Mouse (Mus musculus) urinary bladder, postnatal 36 days (tissue): ENCODE measurements around the gene Pfdn6.
A peak's percentile ranks its signal among the peaks of the same experiment; 100 is the strongest.
"Not testable (repeated sequence)": the region's sequence is repeated elsewhere in the genome, so short reads cannot be mapped to it uniquely, and the experiment has no call there.

Experiments used
- DNase-seq, 2 experiments: peaks; one replicate each; pipeline ENCODE4 v3.0.0; 2022; ENCODE audit warnings: low spot score in 2 of 2, mixed read lengths in 1 of 2

The Pfdn6 gene

DNA sequence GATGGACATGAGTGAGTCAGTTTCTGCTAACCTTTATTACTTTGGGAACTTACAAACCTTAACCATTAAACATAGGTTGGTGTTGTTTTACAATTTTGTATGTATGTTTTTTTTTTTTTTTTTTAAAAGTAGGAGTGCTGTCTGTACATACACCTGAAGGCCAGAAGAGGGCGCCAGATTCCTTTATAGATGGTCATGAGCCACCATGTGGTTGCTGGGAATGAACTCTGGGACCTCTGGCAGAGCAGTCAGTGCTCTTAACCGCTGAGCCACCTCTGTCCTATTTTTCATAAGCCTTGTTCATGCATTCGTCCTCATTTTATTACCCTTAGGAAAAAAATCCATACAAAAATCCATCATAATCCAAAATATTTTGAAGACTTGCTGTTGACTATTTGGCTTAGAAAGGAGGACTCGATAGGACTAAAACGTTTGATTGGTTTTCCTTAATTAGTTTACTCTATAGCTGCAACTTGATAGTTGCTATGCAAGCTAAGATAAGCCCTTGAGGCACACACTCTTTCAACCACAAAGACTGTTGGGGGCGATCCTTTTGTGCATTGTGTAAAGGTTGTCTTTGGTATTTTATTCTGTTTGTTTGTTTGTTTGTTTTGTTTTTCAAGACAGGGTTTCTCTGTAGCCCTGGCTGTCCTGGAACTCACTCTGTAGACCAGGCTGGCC is 42.9 kb downstream of the Pfdn6 start:
- no peak for DNase-seq

DNA sequence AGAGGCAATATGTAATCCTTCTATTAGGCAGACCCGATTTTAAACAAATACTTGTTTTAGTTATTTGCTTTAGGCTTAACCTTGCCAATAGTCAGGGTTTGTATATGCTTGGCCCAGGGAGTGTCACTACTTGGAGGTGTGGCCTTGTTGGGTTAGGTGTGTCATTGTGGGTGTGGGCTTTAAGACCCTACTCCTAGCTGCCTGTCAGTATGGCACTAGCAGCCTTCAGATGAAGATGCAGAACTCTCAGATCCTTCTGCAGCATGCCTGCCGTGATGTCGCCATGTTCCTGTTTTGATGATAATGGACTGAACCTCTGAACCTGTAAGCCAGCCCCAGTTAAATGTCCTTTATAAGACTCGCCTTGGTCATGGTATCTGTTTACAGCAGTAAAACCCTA is 47.1 kb downstream of the Pfdn6 start:
- not testable (repeated sequence) for DNase-seq

DNA sequence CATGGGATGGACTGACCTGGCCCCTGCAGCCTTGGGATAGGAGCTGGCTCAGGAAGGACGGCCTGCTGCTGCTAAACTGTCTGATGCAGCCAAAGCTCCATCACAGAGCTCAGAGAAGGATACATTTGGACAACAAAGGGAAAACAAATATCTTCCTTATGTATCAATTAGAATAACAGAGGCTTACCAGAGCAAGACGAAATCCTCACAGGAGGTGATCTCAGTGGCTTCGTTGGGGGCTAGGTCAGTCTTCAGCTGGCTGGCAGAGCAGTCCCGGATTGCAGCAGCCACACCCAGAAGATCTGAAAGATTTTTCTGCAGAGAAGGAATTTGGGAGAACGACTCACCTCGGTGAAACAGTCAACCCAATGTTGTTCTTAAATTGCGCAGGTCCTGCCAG is 47.7 kb downstream of the Pfdn6 start:
- DNase-seq: no peak

DNA sequence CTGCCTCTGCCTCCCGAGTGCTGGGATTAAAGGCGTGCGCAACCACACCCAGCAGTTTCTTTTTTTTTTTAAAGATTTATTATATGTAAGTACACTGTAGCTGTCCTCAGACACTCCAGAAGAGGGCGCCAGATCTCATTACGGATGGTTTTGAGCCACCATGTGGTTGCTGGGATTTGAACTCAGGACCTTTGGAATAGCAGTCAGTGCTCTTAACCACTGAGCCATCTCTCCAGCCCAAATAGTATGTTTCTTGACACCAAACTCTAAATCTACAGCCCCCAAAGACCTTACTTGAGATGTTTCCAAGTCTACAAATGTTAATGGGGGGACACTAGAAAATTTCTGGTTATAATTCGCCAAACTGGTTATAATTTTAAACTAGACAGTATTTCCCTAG is 48.3 kb downstream of the Pfdn6 start:
- DNase-seq: not testable (repeated sequence)

DNA sequence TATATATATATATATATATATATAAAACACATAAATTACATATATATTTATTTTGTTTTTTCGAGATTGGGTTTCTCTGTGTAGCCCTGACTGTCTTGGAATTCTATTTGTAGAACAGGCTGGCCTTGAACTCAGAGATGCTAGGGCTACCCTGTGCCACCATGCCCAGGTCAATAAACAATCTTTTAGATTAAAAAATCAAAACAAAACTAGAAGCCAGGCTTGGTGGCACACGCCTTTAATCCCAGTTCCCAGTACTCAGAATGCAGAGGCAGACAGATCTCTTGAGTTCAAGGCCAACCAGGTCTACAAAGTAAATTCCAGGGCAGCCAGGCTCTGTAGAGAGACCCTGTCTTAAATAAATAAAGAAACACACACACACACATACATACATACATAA is 48.8 kb downstream of the Pfdn6 start:
- DNase-seq: no peak

DNA sequence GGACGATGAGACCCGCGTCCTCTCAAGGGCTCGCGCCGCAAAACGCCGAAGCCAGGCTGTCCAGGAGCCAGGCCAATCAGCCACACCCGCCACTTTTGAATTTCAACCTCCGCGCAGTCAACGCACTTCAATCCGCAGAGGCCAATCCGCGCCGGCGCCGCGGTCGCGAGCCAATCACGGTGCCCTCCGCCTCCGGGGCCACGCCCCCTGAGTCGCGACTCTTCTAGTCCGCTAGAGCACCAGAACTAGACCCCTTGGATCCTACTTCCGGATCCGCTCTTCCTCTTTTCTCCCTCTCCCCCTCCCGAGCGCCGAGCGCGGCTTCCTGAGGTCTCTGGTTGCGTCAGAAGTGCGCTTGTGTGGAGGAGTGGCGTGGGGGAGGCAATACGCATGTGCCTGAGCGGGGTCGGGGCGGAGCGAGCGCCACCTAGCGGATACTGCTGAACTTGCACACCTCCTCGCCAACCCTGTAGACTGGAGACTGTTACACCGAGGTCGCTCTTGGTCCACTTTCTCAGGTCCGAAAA is 49.5 kb downstream of the Pfdn6 start, which contains the start of gene Kifc1:
TSS of gene Kifc1 (minus strand) at position 129 of the 527 bp plus-strand sequence.
- DNase-seq: peak; percentile 98 to 99

DNA sequence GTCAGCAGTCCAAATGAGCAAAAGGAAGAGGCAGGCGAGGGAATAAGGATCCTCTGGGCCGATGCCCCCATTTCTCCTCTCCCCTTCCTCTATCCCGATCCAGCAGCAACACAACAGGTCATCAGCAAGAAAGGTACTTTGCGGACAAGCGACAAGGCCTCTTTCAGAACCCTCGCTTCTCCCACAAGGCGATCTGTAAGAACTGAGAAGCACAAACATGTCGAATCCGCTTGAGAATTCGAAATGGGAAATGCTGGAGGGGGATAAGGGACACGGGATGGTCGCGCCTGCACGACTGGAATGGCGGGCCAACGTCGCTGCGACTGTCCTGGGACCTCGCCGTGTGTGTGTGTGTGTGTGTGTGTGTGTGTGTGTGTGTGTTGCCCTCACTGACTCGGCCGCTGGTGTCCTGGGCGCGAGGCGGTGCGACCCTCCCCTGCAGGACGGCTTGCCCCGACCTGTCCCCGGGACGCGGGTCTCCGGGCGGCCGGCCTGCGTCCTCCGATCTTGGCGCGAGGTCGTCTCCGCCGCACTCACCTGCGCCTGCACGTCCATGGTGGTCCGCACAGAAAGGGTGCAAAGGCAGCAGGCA is 50.1 kb downstream of the Pfdn6 start:
- not testable (repeated sequence) for DNase-seq
